Mouse (Mus musculus) lung, postnatal 0 days (tissue): ENCODE data around the gene Vmn2r7.

Experiments
- CTCF ChIP-seq: IDR thresholded peaks from 2 replicates; pipeline ENCODE4 v1.5.1; 2016; ENCODE audit warnings: antibody characterized with exemption, mild to moderate bottlenecking
- EP300 ChIP-seq: IDR thresholded peaks from 2 replicates; pipeline ENCODE4 v1.6.1; 2016; ENCODE audit warnings: antibody characterized with exemption, mild to moderate bottlenecking, control low read depth

DNA sequence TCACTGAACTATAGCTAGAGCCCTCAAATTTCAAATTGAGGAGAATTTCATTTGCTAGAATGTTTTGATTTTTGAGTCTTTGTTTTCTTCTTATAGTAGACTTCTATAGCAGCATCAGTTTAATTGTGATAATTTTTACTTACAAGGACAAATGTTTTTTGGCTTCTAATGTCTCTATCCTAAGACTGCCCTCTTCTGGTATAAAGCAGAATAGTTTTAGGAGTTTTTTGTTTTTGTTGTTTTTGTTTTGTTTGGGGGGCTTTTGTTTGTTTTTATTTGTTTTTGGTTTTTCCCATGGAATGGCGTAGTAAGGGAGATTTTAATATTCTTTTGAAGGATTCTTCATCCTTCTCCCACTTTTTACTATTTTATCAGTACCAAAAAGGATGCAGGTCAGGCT lies 45.2 kb upstream of the Vmn2r7 start:
- TF ChIP-seq CTCF (no peak), EP300 (no peak)
